Mouse (Mus musculus): ENCODE data around the gene Zfp560. TPM values are rescaled to one million over a fixed set of nuclear protein-coding genes. Genes with fewer than 3 reads are reported as not detected.
A peak's percentile ranks its signal among the peaks of the same experiment; 100 is the strongest.
"Not testable (repeated sequence)": the region's sequence is repeated elsewhere in the genome, so short reads cannot be mapped to it uniquely, and the experiment has no call there.

The Zfp560 gene
- 10 to 100 TPM in 2 of 4 experiments, 1 to 10 TPM in 2; 8.1 to 10.9 (median 9.3) TPM for total RNA-seq (2022)

- DNase-seq (ENCODE audit: low spot score in 2 of 2) = peak; percentile 60 to 86
These were observed at the start of gene Zfp560 for GRCm38 (mm10) chr9:20384532-20385342. Gene Zfp560, minus strand, starts transcription at chr9:20385177.

- DNase-seq (ENCODE audit: low spot score in 2 of 2) = no peak
These were observed 45.0 kb upstream of the Zfp560 start for GRCm38 (mm10) chr9:20430004-20430403.

GRCm38 (mm10) chr9:20411460-20411859, 26.5 kb upstream of the Zfp560 start:
- no peak for DNase-seq (ENCODE audit: low spot score in 2 of 2)

GRCm38 (mm10) chr9:20409319-20409718, 24.3 kb upstream of the Zfp560 start:
- no peak for DNase-seq (ENCODE audit: low spot score in 2 of 2)

GRCm38 (mm10) chr9:20385343-20385703, 346 bp upstream of the Zfp560 start:
- no peak for DNase-seq (ENCODE audit: low spot score in 2 of 2)

GRCm38 (mm10) chr9:20383659-20384058, 1.3 kb downstream of the Zfp560 start:
- DNase-seq (ENCODE audit: low spot score in 2 of 2) = no peak

- DNase-seq (ENCODE audit: low spot score in 2 of 2) = no peak
These were observed 10.3 kb downstream of the Zfp560 start for GRCm38 (mm10) chr9:20374712-20375111.

GRCm38 (mm10) chr9:20367311-20367710, 17.7 kb downstream of the Zfp560 start:
- no peak for DNase-seq (ENCODE audit: low spot score in 2 of 2)

- DNase-seq (ENCODE audit: low spot score in 2 of 2) = no peak
These were observed 36.5 kb downstream of the Zfp560 start for GRCm38 (mm10) chr9:20348501-20348900.

GRCm38 (mm10) chr9:20335994-20336393, 49.0 kb downstream of the Zfp560 start, which contains the start of gene Olfr18:
Gene Olfr18, minus strand, starts transcription at chr9:20336094.
- no peak for DNase-seq (ENCODE audit: low spot score in 2 of 2)

GRCm38 (mm10) chr9:20298232-20298631, 86.7 kb downstream of the Zfp560 start, which contains the start of gene Olfr873:
Gene Olfr873, plus strand, starts transcription at chr9:20298532.
- no peak for DNase-seq (ENCODE audit: low spot score in 2 of 2)

- DNase-seq (ENCODE audit: low spot score in 2 of 2) = not testable (repeated sequence)
These were observed 89.4 kb downstream of the Zfp560 start for GRCm38 (mm10) chr9:20295562-20295961.

Other genes with a start within 250 kb of the Zfp560 start
- not detected for gene Olfr870, start 211.1 kb downstream of the Zfp560 start, total RNA-seq (2022)
- not detected for gene Olfr871, start 173.0 kb downstream of the Zfp560 start, total RNA-seq (2022)
- not detected for gene Olfr872, start 148.1 kb downstream of the Zfp560 start, total RNA-seq (2022)
- not detected for gene Olfr39, start 102.8 kb downstream of the Zfp560 start, total RNA-seq (2022)
- gene Olfr873, start 86.6 kb downstream of the Zfp560 start, total RNA-seq (2022) = not detected
- under 1 TPM in 1 of 4 experiments, not detected in 3; 0.22 TPM for gene Olfr18, start 49.1 kb downstream of the Zfp560 start, total RNA-seq (2022)
- 10 to 100 TPM; 26.6 to 30.0 (median 27.0) TPM for gene Zfp26, start 75.0 kb upstream of the Zfp560 start, total RNA-seq (2022)
- gene Zfp426, start 107.6 kb upstream of the Zfp560 start, total RNA-seq (2022) = 10 to 100 TPM; 26.3 to 34.1 (median 29.9) TPM
- gene Zfp266, start 136.2 kb upstream of the Zfp560 start, total RNA-seq (2022) = 10 to 100 TPM; 35.9 to 53.1 (median 42.1) TPM
- 10 to 100 TPM; 14.4 to 23.3 (median 20.4) TPM for gene Zfp846, start 196.1 kb upstream of the Zfp560 start, total RNA-seq (2022)